Mouse (Mus musculus): ENCODE data around the gene Slc17a3.
A peak's percentile ranks its signal among the peaks of the same experiment; 100 is the strongest.

Slc17a3 gene

GRCm38 (mm10) chr13:23839308-23839707, at the start of gene Slc17a3:
Gene Slc17a3 (plus strand): TSS chr13:23839434.
- DNase-seq: no peak

GRCm38 (mm10) chr13:23792520-23792919, 46.7 kb upstream of the Slc17a3 start:
- DNase-seq: peak in 1 of 2 experiments; percentile 69

DNA sequence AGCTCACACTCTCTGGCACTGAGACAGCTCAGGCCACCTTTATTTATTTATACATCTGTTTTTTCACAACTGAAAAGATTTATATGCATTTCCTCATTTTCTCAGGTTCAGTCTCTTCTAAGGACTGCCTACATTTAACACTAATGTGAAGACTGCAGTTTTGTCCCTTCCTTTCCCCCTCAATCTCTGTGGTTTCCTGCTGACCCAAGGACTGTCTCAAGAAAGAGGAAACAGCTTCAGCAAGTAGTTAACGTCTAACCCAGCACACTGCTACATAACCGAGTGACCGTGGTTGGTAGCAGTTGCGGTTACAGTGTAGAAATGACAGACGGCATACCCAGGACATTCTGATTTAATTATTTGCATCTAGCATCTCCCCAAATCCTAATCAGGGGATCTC, 39.8 kb upstream of the Slc17a3 start:
- no peak for DNase-seq

DNA sequence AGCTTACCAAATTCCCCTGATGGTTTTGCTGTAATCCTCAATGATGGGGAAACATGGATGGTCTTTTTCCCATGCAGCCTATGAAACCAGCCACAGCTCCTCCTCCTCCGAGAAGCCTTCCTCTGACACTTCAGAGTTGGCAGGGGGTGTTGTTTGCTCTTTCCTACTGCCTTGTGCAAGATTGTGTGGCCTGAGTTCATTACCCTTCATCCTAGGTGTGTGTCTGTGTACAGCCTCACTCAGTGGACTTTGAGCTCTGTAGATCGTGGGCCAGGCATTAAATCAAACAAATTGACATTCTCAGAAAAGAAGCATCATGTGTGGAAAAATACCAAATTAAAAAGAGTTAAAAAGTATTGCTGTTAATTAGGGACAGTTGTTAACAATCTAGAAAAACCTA, 34.7 kb upstream of the Slc17a3 start:
- DNase-seq: no peak

DNA sequence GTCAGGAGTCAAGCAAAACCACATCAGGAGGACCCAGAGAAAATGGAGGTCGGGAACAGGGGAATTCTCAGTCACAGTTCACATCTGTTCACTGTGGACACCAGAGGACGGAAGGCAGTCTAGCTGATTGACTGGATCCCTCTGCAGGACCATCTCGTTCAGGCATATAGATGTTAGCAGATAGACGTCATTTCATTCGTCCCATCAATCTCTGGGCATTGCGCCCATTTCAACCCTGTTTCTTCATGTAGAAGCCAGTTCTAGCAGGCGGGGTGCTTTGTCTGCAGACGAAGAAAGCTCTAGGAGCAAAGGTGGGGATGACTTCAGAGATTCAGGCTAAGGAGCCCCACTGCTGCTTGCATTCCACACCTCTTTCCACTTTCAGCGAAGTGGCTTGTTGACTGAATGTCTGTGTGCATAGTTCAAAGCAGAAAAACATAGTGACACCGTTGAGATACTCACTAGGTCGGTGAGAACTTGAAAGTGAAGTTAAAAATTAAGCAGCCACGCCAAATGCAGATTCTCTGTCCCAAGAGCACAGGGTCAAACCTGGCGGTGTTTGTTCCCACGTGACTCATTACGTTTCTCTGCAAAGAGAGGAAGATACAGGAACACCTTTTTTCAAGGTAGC, 32.7 kb upstream of the Slc17a3 start, which contains the start of gene Slc17a2:
Gene Slc17a2, plus strand, starts transcription at position 572 of the 631 bp plus-strand sequence.
- DNase-seq: peak; percentile 38 to 52

- no peak for DNase-seq
Observed at GRCm38 (mm10) chr13:23816148-23816547, 23.1 kb upstream of the Slc17a3 start.

DNA sequence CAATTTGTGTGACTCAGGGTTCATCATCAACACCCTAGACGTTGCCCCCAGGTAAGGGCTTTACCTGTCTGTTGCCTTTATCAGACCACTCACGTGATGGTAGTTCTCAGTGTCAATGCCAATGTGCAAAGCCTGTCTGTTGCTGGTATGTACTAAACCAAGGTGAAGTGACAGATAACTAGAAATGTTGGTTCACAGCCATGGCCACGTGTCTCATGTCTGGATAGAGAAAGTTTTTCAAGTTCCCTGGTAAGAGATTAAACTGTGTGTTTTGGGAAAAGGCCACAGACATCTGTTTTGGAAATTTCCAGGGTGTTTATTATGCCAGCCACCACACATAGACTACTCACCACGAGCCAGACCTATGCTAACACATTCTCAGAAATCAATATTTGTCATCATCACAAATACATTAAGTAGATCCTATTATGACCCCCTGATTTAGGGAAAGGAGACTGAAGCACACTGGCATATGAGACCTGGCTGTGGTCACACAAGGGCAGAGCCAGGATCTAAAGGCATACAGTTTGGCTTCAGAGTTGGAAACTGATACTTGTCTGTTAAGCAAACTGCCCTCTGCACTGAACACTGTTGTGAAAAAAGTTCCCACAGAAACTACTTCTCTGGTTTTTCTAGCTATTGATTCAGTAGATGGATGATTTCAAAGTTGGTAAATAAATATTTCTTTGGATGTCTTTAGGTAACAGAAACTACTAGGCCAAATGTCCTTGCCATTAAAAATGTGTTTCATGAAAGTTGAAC, 18.9 kb upstream of the Slc17a3 start:
- no peak for DNase-seq

- DNase-seq: no peak
Observed at GRCm38 (mm10) chr13:23822213-23822612, 17.0 kb upstream of the Slc17a3 start.

- DNase-seq: no peak
Observed at GRCm38 (mm10) chr13:23826606-23827005, 12.6 kb upstream of the Slc17a3 start.

- DNase-seq: peak in 1 of 2 experiments; percentile 18
Observed at GRCm38 (mm10) chr13:23833053-23833452, 6.2 kb upstream of the Slc17a3 start.

DNA sequence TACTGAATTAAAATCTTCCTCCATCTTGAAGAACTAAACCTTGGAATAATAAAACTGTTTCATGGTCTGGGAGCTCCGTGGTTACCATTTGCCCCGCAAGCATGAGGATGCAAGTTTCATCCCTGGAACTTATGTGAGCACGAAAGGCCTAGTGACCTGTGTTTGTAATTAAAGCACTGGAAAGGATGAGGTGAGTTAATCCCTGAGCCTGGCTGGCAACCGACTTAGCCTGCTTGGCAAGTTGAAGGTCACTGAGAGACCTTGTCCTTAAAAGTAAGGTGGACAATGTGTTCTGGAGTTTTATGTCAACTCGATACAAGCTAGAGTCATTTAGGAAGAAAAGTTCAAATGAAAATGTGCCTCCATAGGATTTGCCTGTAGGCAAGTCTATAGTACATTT, 4.4 kb upstream of the Slc17a3 start:
- no peak for DNase-seq

- no peak for DNase-seq
Observed at GRCm38 (mm10) chr13:23836630-23837029, 2.6 kb upstream of the Slc17a3 start.

GRCm38 (mm10) chr13:23845851-23846250, 6.6 kb downstream of the Slc17a3 start:
- DNase-seq: no peak

DNA sequence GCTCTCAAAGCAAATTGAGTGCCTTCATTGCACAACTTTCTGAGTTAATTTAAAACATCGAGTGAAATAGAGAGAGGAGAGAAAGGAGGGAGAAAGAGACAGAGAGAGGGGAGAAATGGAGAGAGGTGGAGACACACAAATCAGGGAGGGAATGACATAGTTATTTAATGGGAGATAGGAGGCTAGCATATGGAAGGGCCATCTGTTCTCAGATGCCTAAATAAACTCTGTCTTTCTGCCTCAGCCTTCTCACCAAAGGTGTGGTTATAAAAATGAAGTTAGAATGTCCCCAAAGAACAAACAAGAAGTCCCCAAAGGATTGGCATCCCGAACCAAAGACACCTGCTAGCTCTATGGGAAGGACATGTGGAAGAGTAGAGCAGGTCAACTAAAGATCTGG, 10.1 kb downstream of the Slc17a3 start:
- DNase-seq: no peak

DNA sequence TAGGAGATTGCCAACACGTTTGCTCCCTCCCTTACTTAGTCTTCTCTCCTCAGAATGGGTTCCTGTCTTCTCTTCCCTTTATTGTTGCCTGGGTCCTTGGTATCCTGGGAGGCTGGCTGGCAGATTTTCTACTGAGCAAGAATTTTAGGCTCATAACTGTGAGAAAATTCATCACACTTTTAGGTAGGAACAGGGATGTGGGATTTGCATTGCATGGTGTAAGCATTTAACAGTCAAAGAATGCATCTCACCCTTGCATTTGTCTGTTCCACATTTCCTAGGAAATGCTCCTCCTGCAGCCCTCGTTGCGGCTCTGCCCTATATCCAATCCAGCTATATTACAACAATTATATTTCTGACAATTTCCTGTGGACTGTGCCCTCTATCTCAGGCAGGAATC, 17.2 kb downstream of the Slc17a3 start:
- DNase-seq: no peak

- no peak for DNase-seq
Observed at GRCm38 (mm10) chr13:23861815-23862214, 22.6 kb downstream of the Slc17a3 start.

GRCm38 (mm10) chr13:23864711-23865110, 25.5 kb downstream of the Slc17a3 start:
- peak in 1 of 2 experiments; percentile 24 for DNase-seq

DNA sequence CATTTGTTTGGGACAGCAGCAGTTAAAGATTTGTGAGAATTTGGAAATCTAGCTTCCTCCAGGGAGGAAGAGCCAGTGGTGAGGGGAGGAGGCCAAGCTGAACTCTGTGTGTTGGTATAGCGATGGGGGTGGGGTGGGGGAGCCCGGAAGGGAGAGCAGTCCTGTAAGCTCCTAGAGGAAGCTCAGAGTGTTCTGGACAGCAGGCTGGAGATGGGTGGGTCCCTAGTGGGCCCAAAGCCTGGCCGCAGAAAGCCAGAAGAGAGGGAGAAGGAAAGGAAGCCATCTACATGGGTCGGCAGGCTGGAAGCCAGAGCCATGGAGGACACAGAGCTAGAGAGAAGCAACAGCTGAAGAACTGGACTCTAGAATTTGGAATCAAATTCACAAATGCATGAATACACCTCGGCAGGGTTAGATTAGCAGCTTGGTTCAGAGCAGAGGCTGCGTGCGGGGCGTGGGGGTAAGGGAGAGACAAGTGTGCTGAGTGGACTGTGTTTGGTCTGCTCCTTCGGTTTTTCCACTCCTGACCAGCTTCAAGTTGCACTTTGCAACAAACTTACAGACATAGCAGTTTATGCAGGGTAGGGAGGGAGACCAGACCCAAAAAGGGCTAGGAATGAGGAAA, 27.0 kb downstream of the Slc17a3 start:
- peak in 1 of 2 experiments; percentile 33 for DNase-seq

DNA sequence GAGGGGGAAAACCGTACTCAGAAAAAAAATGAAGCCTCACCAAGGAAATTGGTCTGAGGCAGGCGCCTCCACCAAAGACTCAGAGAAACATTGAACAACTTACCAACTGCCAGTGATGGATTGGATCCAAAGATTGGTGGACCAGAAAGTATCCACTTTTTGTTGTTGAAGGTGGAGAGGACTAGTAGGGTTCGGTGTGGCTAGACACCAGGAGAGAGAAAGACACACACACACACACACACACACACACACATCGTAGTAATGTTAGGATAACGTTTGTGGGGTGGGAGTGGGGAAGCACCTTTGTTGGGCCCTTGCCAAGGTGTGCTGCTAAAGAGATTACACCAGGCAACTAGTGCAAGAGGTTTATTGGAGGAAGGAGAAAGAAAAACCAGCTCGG, 27.8 kb downstream of the Slc17a3 start:
- no peak for DNase-seq

DNA sequence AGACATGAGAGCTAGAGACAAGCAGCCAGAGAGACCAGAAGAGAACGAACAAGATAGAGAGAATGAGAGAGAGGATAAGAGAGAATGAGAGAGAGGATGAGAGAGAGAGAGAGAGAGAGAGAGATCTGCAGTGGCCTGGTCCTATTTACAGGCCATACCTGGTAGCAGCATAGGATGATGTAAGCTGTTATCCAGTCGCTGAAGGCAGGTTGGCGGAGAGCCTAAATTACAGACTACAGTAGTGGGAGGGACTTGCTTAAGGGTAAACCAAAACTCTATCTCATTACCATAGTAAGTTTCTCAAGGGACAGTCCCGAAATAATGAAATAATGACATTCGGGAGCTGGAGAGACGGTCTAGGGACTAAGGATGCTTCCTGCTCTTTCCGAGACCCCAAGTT, 28.2 kb downstream of the Slc17a3 start, which contains the start of gene Slc17a1:
Gene Slc17a1, plus strand, starts transcription at position 346 of the 400 bp plus-strand sequence.
- DNase-seq: no peak

GRCm38 (mm10) chr13:23868790-23869533, 29.7 kb downstream of the Slc17a3 start:
- no peak for DNase-seq

GRCm38 (mm10) chr13:23869996-23870395, 30.8 kb downstream of the Slc17a3 start:
- no peak for DNase-seq

- DNase-seq: no peak
Observed at GRCm38 (mm10) chr13:23873141-23873540, 33.9 kb downstream of the Slc17a3 start.
